Mouse (Mus musculus): ENCODE results near the gene Cep126. TPM values are rescaled to one million over a fixed set of nuclear protein-coding genes. Genes with fewer than 3 reads are reported as not detected.

Cep126 gene
- total RNA-seq, 2 experiments from 2014 or later: 4.1 to 4.5 TPM

Other genes with a start within 250 kb of the Cep126 start
- gene Yap1, start 129.7 kb downstream of the Cep126 start, total RNA-seq (2021): 10 to 100 TPM; 63.6 to 70.5 TPM
- gene Cfap300, start 91.5 kb downstream of the Cep126 start, total RNA-seq (2021): 1 to 10 TPM in 1 of 2 experiments, under 1 TPM in 1; 0.79 to 1.3 TPM